Mouse (Mus musculus) liver, embryonic 12.5 days (tissue): ENCODE measurements around the gene Olfr1360. TPM values are rescaled to one million over a fixed set of nuclear protein-coding genes. Genes with fewer than 3 reads are reported as not detected.
"Not testable (repeated sequence)": the region's sequence is repeated elsewhere in the genome, so short reads cannot be mapped to it uniquely, and the experiment has no call there.

Source experiments
- ATAC-seq: fragments of 200-750 bp; cut with Nextera tagmentation; 2 replicates; pipeline ENCODE4 v1.8.0; 2017; ENCODE audit warnings: moderate number of reproducible peaks, mild to moderate bottlenecking, moderate library complexity
- H3K27ac ChIP-seq: fragments of 300-500 bp; sonication (generic); 2 replicates; pipeline ENCODE4 v1.5.1; 2016; ENCODE audit warnings: mild to moderate bottlenecking
- H3K27me3 ChIP-seq: fragments of 300-500 bp; sonication (generic); replicated peaks from 2 replicates; pipeline ENCODE4 v1.6.1; 2016; ENCODE audit warnings: mild to moderate bottlenecking, moderate library complexity
- H3K36me3 ChIP-seq: fragments of 300-500 bp; sonication (generic); 2 replicates; pipeline ENCODE4 v1.6.1; 2016; ENCODE audit warnings: mild to moderate bottlenecking, moderate library complexity
- H3K4me1 ChIP-seq: fragments of 300-500 bp; sonication (generic); 2 replicates; pipeline ENCODE4 v1.6.1; 2016
- H3K4me2 ChIP-seq: fragments of 300-500 bp; sonication (generic); 2 replicates; pipeline ENCODE4 v1.6.1; 2016; ENCODE audit warnings: mild to moderate bottlenecking, moderate library complexity
- H3K4me3 ChIP-seq: fragments of 300-500 bp; sonication (generic); 2 replicates; pipeline ENCODE4 v1.5.1; 2016; ENCODE audit warnings: mild to moderate bottlenecking, moderate library complexity
- H3K9ac ChIP-seq: fragments of 300-500 bp; sonication (generic); 2 replicates; pipeline ENCODE4 v1.6.1; 2016; ENCODE audit warnings: mild to moderate bottlenecking, moderate library complexity
- H3K9me3 ChIP-seq: fragments of 300-500 bp; sonication (generic); replicated peaks from 2 replicates; pipeline ENCODE4 v1.6.1; 2016; ENCODE audit warnings: mild to moderate bottlenecking, moderate library complexity
- WGBS: fragments of 180-500 bp; shearing (Covaris S2); methylation state at CpG from one replicate; pipeline ENCODE4 v1.1.7; 2016; ENCODE audit not compliant: insufficient replicate concordance; 5-methylcytosine and 5-hydroxymethylcytosine counted together
- polyA plus RNA-seq: library from polyadenylated mRNA; unstranded; fragments of >200 nt; fragmentation: Nextera tagmentation; extraction: Ambion mirVana; gene quantifications from 2 replicates; pipeline ENCODE4 v1.2.1, GENCODE M21; 2016

The Olfr1360 gene
- not detected in 2 replicates for polyA plus RNA-seq

DNA sequence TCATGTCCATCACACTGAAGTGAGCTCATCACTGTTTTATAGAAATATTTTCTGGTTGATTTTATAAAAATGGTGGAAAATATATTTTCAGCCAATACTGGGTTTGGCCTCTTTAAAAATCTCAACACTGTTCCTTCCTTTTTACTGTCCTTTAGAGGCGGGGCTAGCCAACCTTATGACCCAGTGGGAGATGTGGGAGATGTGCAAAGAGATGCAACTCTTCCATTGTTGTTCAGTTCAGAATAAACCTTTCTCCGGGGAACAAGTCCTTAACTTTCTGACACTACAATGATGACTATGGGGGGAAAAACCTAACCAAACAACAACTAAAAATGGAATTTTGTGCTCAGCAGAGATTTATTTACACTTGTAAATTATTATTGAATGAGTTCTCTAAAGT is at the start of gene Olfr1360:
Gene Olfr1360 (minus strand): TSS at position 101 of the 400 bp plus-strand sequence.
- Histone ChIP-seq H3K27ac (no peak within 1 kb of the TSS), H3K27me3 (no peaks in the 10 kb centered on the region), H3K4me3 (no peak within 1 kb of the TSS), H3K4me2 (no peak within 1 kb of the TSS), H3K36me3 (no peaks in the 10 kb centered on the region), H3K9me3 (no peaks in the 10 kb centered on the region), H3K9ac (no peak within 1 kb of the TSS), H3K4me1 (no peaks in the 10 kb centered on the region)
- no peak for ATAC-seq
- WGBS = 54% methylated on average over 2 of the region's 2 CpGs

- Histone ChIP-seq H3K9ac (peak overlapping the region; percentile 62), H3K4me3 (peak overlapping the region; percentile 44), H3K27me3 (no peaks in the 10 kb centered on the region), H3K4me2 (peak overlapping the region; percentile 83), H3K27ac (peak overlapping the region; percentile 97), H3K4me1 (peaks cover 42% of the 10 kb centered on the region), H3K36me3 (no peaks in the 10 kb centered on the region), H3K9me3 (no peaks in the 10 kb centered on the region)
- WGBS = 39% methylated on average over 5 of the region's 5 CpGs
- ATAC-seq = no peak
These were observed 46.0 kb upstream of the Olfr1360 start for GRCm38 (mm10) chr13:21722993-21723836.

- peaks cover 40% of the 10 kb centered on the region for H3K4me1 ChIP-seq
- no peaks in the 10 kb centered on the region for H3K36me3 ChIP-seq
- no peaks in the 10 kb centered on the region for H3K9me3 ChIP-seq
- peak overlapping the region; percentile 97 for H3K27ac ChIP-seq
- peak overlapping the region; percentile 44 for H3K4me3 ChIP-seq
- H3K4me2 ChIP-seq = peak overlapping the region; percentile 83
- no peaks in the 10 kb centered on the region for H3K27me3 ChIP-seq
- peak; percentile 36 for ATAC-seq
- H3K9ac ChIP-seq = peak overlapping the region; percentile 62
- 3% methylated on average over 11 of the region's 11 CpGs for WGBS
These were observed 45.2 kb upstream of the Olfr1360 start for GRCm38 (mm10) chr13:21722373-21722925.

DNA sequence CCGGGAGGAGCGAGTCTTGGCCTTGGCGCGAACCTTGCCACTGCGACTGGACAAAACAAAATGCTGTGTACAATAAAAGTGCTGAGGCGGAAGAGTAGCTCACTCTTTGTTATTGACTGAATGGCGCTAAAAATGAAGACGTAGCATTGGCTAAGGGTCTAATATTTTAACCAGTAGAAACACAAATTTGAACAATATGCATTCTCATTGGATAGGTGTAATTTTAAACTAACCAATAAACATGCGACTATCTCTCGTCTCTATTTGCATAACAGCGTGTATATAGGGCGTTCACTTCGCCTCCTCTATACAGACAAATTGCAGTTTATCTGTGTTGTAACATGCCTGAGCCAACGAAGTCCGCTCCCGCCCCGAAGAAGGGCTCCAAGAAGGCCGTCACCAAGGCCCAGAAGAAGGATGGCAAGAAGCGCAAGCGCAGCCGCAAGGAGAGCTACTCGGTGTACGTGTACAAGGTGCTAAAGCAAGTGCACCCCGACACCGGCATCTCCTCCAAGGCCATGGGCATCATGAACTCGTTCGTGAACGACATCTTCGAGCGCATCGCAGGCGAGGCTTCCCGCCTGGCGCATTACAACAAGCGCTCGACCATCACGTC is 44.7 kb upstream of the Olfr1360 start, which contains the start of gene Hist1h2bm:
Gene Hist1h2bm (plus strand): TSS at position 288 of the 616 bp plus-strand sequence.
- peak within 1 kb of the TSS; percentile 90 for H3K9ac ChIP-seq
- 0% methylated on average over 37 of the region's 37 CpGs for WGBS
- not testable (repeated sequence) for H3K36me3 ChIP-seq, H3K9me3 ChIP-seq, H3K27me3 ChIP-seq
- ATAC-seq = peak; percentile 92
- H3K4me2 ChIP-seq = peak within 1 kb of the TSS; percentile 83
- H3K4me3 ChIP-seq = peak within 1 kb of the TSS; percentile 58
- peaks cover 44% of the 10 kb centered on the region for H3K4me1 ChIP-seq
- H3K27ac ChIP-seq = peak within 1 kb of the TSS; percentile 97

DNA sequence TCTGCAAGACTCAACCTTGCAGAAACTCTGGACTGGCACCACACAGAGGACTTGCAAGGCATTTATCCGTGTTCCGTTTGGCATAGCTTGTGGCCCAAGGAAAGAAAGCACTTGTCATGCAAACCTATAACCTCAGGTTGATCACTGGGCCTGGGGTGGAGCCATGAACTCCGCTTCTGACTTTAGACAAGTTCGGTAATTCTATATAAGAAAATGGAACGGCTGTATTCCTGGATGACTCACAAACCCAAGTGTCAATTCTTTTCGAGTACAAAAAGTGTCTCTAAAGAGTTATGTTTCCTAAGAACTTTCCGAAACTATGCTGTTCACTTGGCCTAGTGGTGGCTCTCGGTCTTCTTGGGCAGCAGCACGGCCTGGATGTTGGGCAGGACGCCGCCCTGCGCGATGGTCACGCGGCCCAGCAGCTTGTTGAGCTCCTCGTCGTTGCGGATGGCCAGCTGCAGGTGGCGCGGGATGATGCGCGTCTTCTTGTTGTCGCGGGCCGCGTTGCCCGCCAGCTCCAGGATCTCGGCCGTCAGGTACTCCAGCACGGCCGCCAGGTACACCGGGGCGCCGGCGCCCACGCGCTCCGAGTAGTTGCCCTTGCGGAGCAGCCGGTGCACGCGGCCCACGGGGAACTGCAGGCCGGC is 44.0 kb upstream of the Olfr1360 start:
- Histone ChIP-seq H3K27ac (peak overlapping the region; percentile 97), H3K4me3 (peak overlapping the region; percentile 58), H3K9ac (peak overlapping the region; percentile 90), H3K4me1 (peaks cover 46% of the 10 kb centered on the region), H3K4me2 (peak overlapping the region; percentile 83)
- peak; percentile 9 for ATAC-seq
- not testable (repeated sequence) for H3K9me3 ChIP-seq, H3K36me3 ChIP-seq, H3K27me3 ChIP-seq
- WGBS = 3% methylated on average over 18 of the region's 44 CpGs

DNA sequence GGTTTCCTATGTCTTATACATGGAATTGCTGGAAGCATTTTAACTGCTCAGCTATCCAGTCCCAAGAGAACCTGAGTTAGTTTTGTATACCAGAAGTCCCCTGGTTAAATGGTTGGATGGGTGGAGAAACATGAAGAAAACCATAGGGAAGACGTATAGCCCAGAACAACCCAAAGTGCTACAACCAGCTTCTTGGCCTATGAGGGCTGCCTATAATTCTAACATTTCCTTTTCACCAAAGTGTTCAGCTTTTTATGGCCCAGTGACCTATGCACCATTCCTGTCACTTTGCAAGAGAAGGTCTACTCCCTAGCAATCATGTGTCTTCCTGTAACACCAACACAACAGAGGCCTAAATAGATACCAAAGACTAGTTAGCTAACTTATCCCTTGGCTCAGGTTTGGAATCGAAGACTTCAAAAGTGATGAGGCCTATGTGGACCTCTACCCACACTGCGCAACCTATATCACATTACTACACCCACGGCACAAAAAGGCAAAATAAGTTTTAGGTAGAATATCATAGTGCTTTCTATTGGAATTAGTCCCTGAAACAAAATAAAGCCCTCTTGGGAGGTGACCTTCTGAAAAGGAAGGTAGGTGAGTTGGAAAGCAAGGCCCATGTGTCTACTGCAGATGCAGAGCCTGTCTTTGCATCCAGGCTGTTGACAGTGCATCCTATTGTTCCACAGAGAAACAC is 41.3 kb upstream of the Olfr1360 start:
- Histone ChIP-seq H3K27ac (peak overlapping the region; percentile 98), H3K9me3 (no peaks in the 10 kb centered on the region), H3K36me3 (no peaks in the 10 kb centered on the region), H3K27me3 (no peaks in the 10 kb centered on the region), H3K4me1 (peaks cover 57% of the 10 kb centered on the region), H3K4me2 (peak overlapping the region; percentile 77), H3K4me3 (peak overlapping the region; percentile 61), H3K9ac (peak overlapping the region; percentile 90)
- no peak for ATAC-seq
- 48% methylated on average over 4 of the region's 4 CpGs for WGBS

GRCm38 (mm10) chr13:21717397-21718357 is 40.5 kb upstream of the Olfr1360 start, which contains the start of gene Hist1h3h:
TSS of gene Hist1h3h (plus strand) at chr13:21717659.
- Histone ChIP-seq H3K4me3 (peak within 1 kb of the TSS; percentile 61), H3K27ac (peak within 1 kb of the TSS; percentile 99), H3K9ac (peak within 1 kb of the TSS; percentile 90), H3K4me1 (peaks cover 52% of the 10 kb centered on the region), H3K4me2 (peak within 1 kb of the TSS; percentile 91)
- H3K36me3 ChIP-seq, H3K27me3 ChIP-seq, H3K9me3 ChIP-seq: not testable (repeated sequence)
- ATAC-seq = peak; percentile 25
- WGBS = under 1% methylated on average over 27 of the region's 56 CpGs

DNA sequence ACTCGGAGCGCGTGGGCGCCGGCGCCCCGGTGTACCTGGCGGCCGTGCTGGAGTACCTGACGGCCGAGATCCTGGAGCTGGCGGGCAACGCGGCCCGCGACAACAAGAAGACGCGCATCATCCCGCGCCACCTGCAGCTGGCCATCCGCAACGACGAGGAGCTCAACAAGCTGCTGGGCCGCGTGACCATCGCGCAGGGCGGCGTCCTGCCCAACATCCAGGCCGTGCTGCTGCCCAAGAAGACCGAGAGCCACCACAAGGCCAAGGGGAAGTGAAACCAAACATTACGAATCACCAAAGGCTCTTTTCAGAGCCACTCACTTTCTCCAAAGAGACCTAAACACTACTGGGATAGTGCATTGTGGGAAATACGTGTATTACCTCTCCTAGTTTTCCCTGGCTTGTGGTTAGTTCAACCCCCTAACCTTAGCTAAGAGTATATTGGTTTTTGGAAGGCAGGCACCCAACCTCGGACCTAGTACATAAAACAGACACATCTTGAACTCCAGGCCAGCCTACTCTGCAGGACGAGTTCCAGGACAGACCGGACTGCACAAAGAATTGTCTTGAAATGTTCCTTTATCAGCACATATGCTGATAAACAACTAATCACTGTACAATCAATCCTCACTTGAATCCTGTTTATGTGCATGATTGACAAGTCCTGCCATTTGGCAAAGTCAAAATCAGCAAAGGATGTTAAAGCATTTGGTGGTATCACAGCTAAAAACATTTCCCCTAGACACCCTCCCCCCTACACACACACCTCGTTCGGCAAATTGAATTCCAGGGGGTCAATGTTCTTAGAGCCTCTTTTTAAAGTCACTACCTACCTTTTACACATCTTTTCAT is 39.6 kb upstream of the Olfr1360 start:
- ATAC-seq = peak; percentile 2
- whole genome bisulfite sequencing = under 1% methylated on average over 15 of the region's 38 CpGs
- Histone ChIP-seq H3K4me3 (peak overlapping the region; percentile 59), H3K27ac (peak overlapping the region; percentile 99), H3K4me1 (peaks cover 53% of the 10 kb centered on the region), H3K9ac (peak overlapping the region; percentile 85), H3K4me2 (peak overlapping the region; percentile 91)
- H3K27me3 ChIP-seq, H3K36me3 ChIP-seq, H3K9me3 ChIP-seq: not testable (repeated sequence)

DNA sequence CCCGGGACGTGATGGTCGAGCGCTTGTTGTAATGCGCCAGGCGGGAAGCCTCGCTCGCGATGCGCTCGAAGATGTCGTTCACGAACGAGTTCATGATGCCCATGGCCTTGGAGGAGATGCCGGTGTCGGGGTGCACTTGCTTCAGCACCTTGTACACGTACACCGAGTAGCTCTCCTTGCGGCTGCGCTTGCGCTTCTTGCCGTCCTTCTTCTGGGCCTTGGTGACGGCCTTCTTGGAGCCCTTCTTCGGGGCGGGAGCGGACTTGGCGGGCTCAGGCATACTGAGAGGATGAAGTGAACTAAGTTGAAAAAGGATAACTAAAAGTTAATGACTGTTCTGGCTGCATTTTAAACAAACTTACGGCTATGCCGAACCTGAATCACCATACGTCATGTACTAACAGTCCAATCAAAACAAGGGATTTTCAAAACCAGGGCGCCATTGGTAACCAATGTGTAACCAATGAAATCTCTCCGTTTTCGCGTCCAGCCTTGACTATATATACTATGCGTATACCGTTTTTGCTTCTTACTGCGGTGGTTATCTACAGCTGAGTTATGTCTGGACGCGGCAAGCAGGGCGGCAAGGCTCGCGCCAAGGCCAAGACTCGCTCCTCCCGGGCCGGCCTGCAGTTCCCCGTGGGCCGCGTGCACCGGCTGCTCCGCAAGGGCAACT is 38.8 kb upstream of the Olfr1360 start, which contains the start of the genes Hist1h2bl and Hist1h2ai:
Gene Hist1h2bl (minus strand): TSS at position 280 of the 676 bp plus-strand sequence.
Gene Hist1h2ai (plus strand): TSS at position 559 of the 676 bp plus-strand sequence.
- peak within 1 kb of the TSS; percentile 99 for H3K27ac ChIP-seq
- peak; percentile 85 for ATAC-seq
- H3K4me2 ChIP-seq = peak within 1 kb of the TSS; percentile 91
- under 1% methylated on average over 35 of the region's 50 CpGs for WGBS
- not testable (repeated sequence) for H3K27me3 ChIP-seq, H3K9me3 ChIP-seq, H3K36me3 ChIP-seq
- H3K9ac ChIP-seq = peak within 1 kb of the TSS; percentile 85
- H3K4me3 ChIP-seq = peak within 1 kb of the TSS; percentile 59
- H3K4me1 ChIP-seq = peaks cover 59% of the 10 kb centered on the region
